Mouse (Mus musculus): Measurements from ENCODE around the gene Sigmar1.

Gene Sigmar1

GRCm38 (mm10) chr4:41756440-41756839 is 483 bp upstream of the Sigmar1 start:
- DNase-seq (ENCODE audit: low spot score), result no peak

GRCm38 (mm10) chr4:41754797-41755337 is 1.1 kb downstream of the Sigmar1 start, which contains the start of gene Galt:
Gene Galt, plus strand, starts transcription at chr4:41755228.
- DNase-seq (ENCODE audit: low spot score), result no peak

GRCm38 (mm10) chr4:41745021-41745420 is 10.9 kb downstream of the Sigmar1 start:
- no peak for DNase-seq (ENCODE audit: low spot score)

- DNase-seq (ENCODE audit: low spot score), result no peak
Measured at GRCm38 (mm10) chr4:41744131-41744530, 11.8 kb downstream of the Sigmar1 start.

GRCm38 (mm10) chr4:41741158-41741560 is 14.8 kb downstream of the Sigmar1 start:
- DNase-seq (ENCODE audit: low spot score), result peak; percentile 95

- no peak for DNase-seq (ENCODE audit: low spot score)
Measured at GRCm38 (mm10) chr4:41740380-41741157, 15.4 kb downstream of the Sigmar1 start.

- DNase-seq (ENCODE audit: low spot score), result no peak
Measured at GRCm38 (mm10) chr4:41739260-41739659, 16.7 kb downstream of the Sigmar1 start.

- no peak for DNase-seq (ENCODE audit: low spot score)
Measured at GRCm38 (mm10) chr4:41738256-41738603, 17.7 kb downstream of the Sigmar1 start.

- peak; percentile 35 for DNase-seq (ENCODE audit: low spot score)
Measured at GRCm38 (mm10) chr4:41737602-41738255, 18.2 kb downstream of the Sigmar1 start.

- DNase-seq (ENCODE audit: low spot score), result no peak
Measured at GRCm38 (mm10) chr4:41731052-41731765, 24.7 kb downstream of the Sigmar1 start, which contains the start of gene Arid3c. Gene Arid3c, minus strand, starts transcription at chr4:41731142.

GRCm38 (mm10) chr4:41726826-41727621 is 28.9 kb downstream of the Sigmar1 start:
- no peak for DNase-seq (ENCODE audit: low spot score)

- DNase-seq (ENCODE audit: low spot score), result peak; percentile 88
Measured at GRCm38 (mm10) chr4:41722918-41723351, 33.0 kb downstream of the Sigmar1 start, which contains the start of gene Dctn3. Gene Dctn3, minus strand, starts transcription at chr4:41723170.

GRCm38 (mm10) chr4:41716834-41717233 is 39.1 kb downstream of the Sigmar1 start:
- no peak for DNase-seq (ENCODE audit: low spot score)

GRCm38 (mm10) chr4:41715596-41715995 is 40.4 kb downstream of the Sigmar1 start:
- no peak for DNase-seq (ENCODE audit: low spot score)

- no peak for DNase-seq (ENCODE audit: low spot score)
Measured at GRCm38 (mm10) chr4:41715082-41715481, 40.9 kb downstream of the Sigmar1 start.

- DNase-seq (ENCODE audit: low spot score), result no peak
Measured at GRCm38 (mm10) chr4:41714276-41714675, 41.7 kb downstream of the Sigmar1 start.

GRCm38 (mm10) chr4:41713197-41714067 is 42.5 kb downstream of the Sigmar1 start, which contains the start of gene Rpp25l:
Gene Rpp25l, minus strand, starts transcription at chr4:41713534.
- DNase-seq (ENCODE audit: low spot score), result peak; percentile 86

- no peak for DNase-seq (ENCODE audit: low spot score)
Measured at GRCm38 (mm10) chr4:41712421-41713196, 43.3 kb downstream of the Sigmar1 start.

GRCm38 (mm10) chr4:41711705-41712375 is 44.1 kb downstream of the Sigmar1 start:
- DNase-seq (ENCODE audit: low spot score), result no peak
